Mouse (Mus musculus) E14TG2a.4 (cell line): ENCODE results near the gene Arhgap15.

ENCODE experiments used
- H3K27me3 ChIP-seq: 2 replicates; pipeline ENCODE4 v1.6.1; 2014; ENCODE audit warnings: low read length, control low read depth; ENCODE audit not compliant: insufficient read depth
- H3K36me3 ChIP-seq: 2 replicates; pipeline ENCODE4 v1.6.1; 2014; ENCODE audit warnings: low read length, control low read depth; ENCODE audit not compliant: insufficient read depth
- H3K4me1 ChIP-seq: replicated peaks from 2 replicates; pipeline ENCODE4 v1.6.1; 2014; ENCODE audit warnings: low read depth, low read length, control low read depth
- H3K4me3 ChIP-seq: replicated peaks from 2 replicates; pipeline ENCODE4 v1.5.1; 2014; ENCODE audit warnings: mild to moderate bottlenecking, low read length
- H3K9me3 ChIP-seq: 2 replicates; pipeline ENCODE4 v1.6.1; 2014; ENCODE audit warnings: low read length, control low read depth
- CTCF ChIP-seq: conservative IDR thresholded peaks from 2 replicates; pipeline ENCODE4 v1.5.1; 2014; ENCODE audit warnings: low read length
- NANOG ChIP-seq: IDR thresholded peaks from 2 replicates; pipeline ENCODE4 v1.6.1; 2014; ENCODE audit warnings: borderline replicate concordance, low read length, mixed read lengths
- POU5F1 ChIP-seq: IDR thresholded peaks from 2 replicates; pipeline ENCODE4 v1.6.1; 2014; ENCODE audit warnings: low read length, borderline replicate concordance

The Arhgap15 gene

GRCm38 (mm10) chr2:44304261-44304970 lies 555.8 kb downstream of the Arhgap15 start:
- H3K4me1 ChIP-seq = no peaks in the 10 kb centered on the region
- no peak overlapping the region for H3K4me3 ChIP-seq
- no peaks in the 10 kb centered on the region for H3K27me3 ChIP-seq
- H3K9me3 ChIP-seq = no peaks in the 10 kb centered on the region
- TF ChIP-seq POU5F1 = no peak
- no peak for TF ChIP-seq NANOG
- TF ChIP-seq CTCF = no peak
- no peaks in the 10 kb centered on the region for H3K36me3 ChIP-seq

GRCm38 (mm10) chr2:44304971-44305808 lies 556.6 kb downstream of the Arhgap15 start:
- Histone ChIP-seq H3K36me3 (no peaks in the 10 kb centered on the region), H3K4me1 (no peaks in the 10 kb centered on the region), H3K27me3 (no peaks in the 10 kb centered on the region), H3K9me3 (no peaks in the 10 kb centered on the region), H3K4me3 (no peak overlapping the region)
- TF ChIP-seq CTCF = no peak
- TF ChIP-seq NANOG = no peak
- TF ChIP-seq POU5F1 = no peak

- H3K4me1 ChIP-seq = no peaks in the 10 kb centered on the region
- H3K9me3 ChIP-seq = no peaks in the 10 kb centered on the region
- no peak overlapping the region for H3K4me3 ChIP-seq
- no peaks in the 10 kb centered on the region for H3K27me3 ChIP-seq
- TF ChIP-seq NANOG (no peak), CTCF (peak; percentile 48), POU5F1 (no peak)
- H3K36me3 ChIP-seq = no peaks in the 10 kb centered on the region
These were observed 557.5 kb downstream of the Arhgap15 start for GRCm38 (mm10) chr2:44306137-44306536.

- no peaks in the 10 kb centered on the region for H3K27me3 ChIP-seq
- H3K36me3 ChIP-seq = no peaks in the 10 kb centered on the region
- no peaks in the 10 kb centered on the region for H3K4me1 ChIP-seq
- no peaks in the 10 kb centered on the region for H3K9me3 ChIP-seq
- H3K4me3 ChIP-seq = no peak overlapping the region
- TF ChIP-seq NANOG (no peak), POU5F1 (no peak), CTCF (no peak)
These were observed 560.5 kb downstream of the Arhgap15 start for GRCm38 (mm10) chr2:44309124-44309523.

- no peaks in the 10 kb centered on the region for H3K4me1 ChIP-seq
- H3K36me3 ChIP-seq = no peaks in the 10 kb centered on the region
- TF ChIP-seq CTCF = no peak
- TF ChIP-seq POU5F1 = no peak
- TF ChIP-seq NANOG = no peak
- no peaks in the 10 kb centered on the region for H3K27me3 ChIP-seq
- H3K9me3 ChIP-seq = no peaks in the 10 kb centered on the region
- no peak overlapping the region for H3K4me3 ChIP-seq
These were observed 560.9 kb downstream of the Arhgap15 start for GRCm38 (mm10) chr2:44309556-44309955.

GRCm38 (mm10) chr2:44310095-44310748 lies 561.6 kb downstream of the Arhgap15 start:
- no peak for TF ChIP-seq NANOG
- no peak for TF ChIP-seq POU5F1
- TF ChIP-seq CTCF = no peak
- no peaks in the 10 kb centered on the region for H3K36me3 ChIP-seq
- H3K27me3 ChIP-seq = no peaks in the 10 kb centered on the region
- H3K9me3 ChIP-seq = no peaks in the 10 kb centered on the region
- no peak overlapping the region for H3K4me3 ChIP-seq
- no peaks in the 10 kb centered on the region for H3K4me1 ChIP-seq

- no peaks in the 10 kb centered on the region for H3K9me3 ChIP-seq
These were observed 562.6 kb downstream of the Arhgap15 start for GRCm38 (mm10) chr2:44311216-44311615.

GRCm38 (mm10) chr2:44313573-44313972 lies 564.9 kb downstream of the Arhgap15 start:
- Histone ChIP-seq H3K4me3 (no peak overlapping the region), H3K9me3 (no peaks in the 10 kb centered on the region), H3K36me3 (no peaks in the 10 kb centered on the region), H3K27me3 (no peaks in the 10 kb centered on the region), H3K4me1 (peaks cover 3% of the 10 kb centered on the region)
- TF ChIP-seq CTCF (no peak), NANOG (no peak), POU5F1 (no peak)

More at GRCm38 (mm10) chr2:44311216-44311615, 562.6 kb downstream of the Arhgap15 start:
- no peak for TF ChIP-seq CTCF
- no peak for TF ChIP-seq POU5F1
- no peak for TF ChIP-seq NANOG
- no peaks in the 10 kb centered on the region for H3K27me3 ChIP-seq
- no peaks in the 10 kb centered on the region for H3K4me1 ChIP-seq
- H3K36me3 ChIP-seq = no peaks in the 10 kb centered on the region
- H3K4me3 ChIP-seq = no peak overlapping the region
